Mouse (Mus musculus) heart, embryonic 14.5 days (tissue): ENCODE data around the gene Polr3gl. TPM values are rescaled to one million over a fixed set of nuclear protein-coding genes. Genes with fewer than 3 reads are reported as not detected.
"Not testable (repeated sequence)": the region's sequence is repeated elsewhere in the genome, so short reads cannot be mapped to it uniquely, and the experiment has no call there.

Experiments used
- ATAC-seq: fragments of 200-750 bp; cut with Nextera tagmentation; 2 replicates; pipeline ENCODE4 v1.8.0; 2017; ENCODE audit warnings: low read depth, moderate TSS enrichment; ENCODE audit not compliant: insufficient number of reproducible peaks, insufficient read depth, low FRiP score
- H3K27ac ChIP-seq, 2 experiments: fragments of 200-500 bp in 1 of 2; fragments of 300-500 bp in 1 of 2; sonication (generic) in 1 of 2; replicated peaks in 1 of 2; 2 replicates each; pipeline ENCODE4 v1.5.1; 2012 to 2014; ENCODE audit warnings: low read depth in 2 of 2, low read length in 2 of 2, control low read depth in 1 of 2, mild to moderate bottlenecking in 1 of 2, mixed read lengths in 1 of 2; ENCODE audit not compliant: control insufficient read depth in 1 of 2, insufficient read depth in 1 of 2
- H3K27me3 ChIP-seq: fragments of 300-500 bp; sonication (generic); 2 replicates; pipeline ENCODE4 v1.6.1; 2014; ENCODE audit warnings: mild to moderate bottlenecking, low read length, control low read depth; ENCODE audit not compliant: control insufficient read depth, insufficient read depth
- H3K36me3 ChIP-seq: fragments of 300-500 bp; sonication (generic); 2 replicates; pipeline ENCODE4 v1.6.1; 2014; ENCODE audit warnings: mild to moderate bottlenecking, control low read depth, low read length, mixed read lengths; ENCODE audit not compliant: control insufficient read depth, insufficient read depth
- H3K4me1 ChIP-seq, 2 experiments: fragments of 200-500 bp in 1 of 2; fragments of 300-500 bp in 1 of 2; sonication (generic) in 1 of 2; 2 replicates each; pipeline ENCODE4 v1.6.1; 2012 to 2014; ENCODE audit warnings: low read length in 2 of 2, control low read depth in 1 of 2, mixed read lengths in 1 of 2; ENCODE audit not compliant: control insufficient read depth in 2 of 2, insufficient read depth in 2 of 2
- H3K4me2 ChIP-seq: fragments of 300-500 bp; sonication (generic); 2 replicates; pipeline ENCODE4 v1.6.1; 2014; ENCODE audit warnings: mild to moderate bottlenecking, low read length
- H3K4me3 ChIP-seq, 2 experiments: fragments of 200-500 bp in 1 of 2; fragments of 300-500 bp in 1 of 2; sonication (generic) in 1 of 2; 2 replicates each; pipeline ENCODE4 v1.5.1; 2012 to 2014; ENCODE audit warnings: low read length in 2 of 2, mild to moderate bottlenecking in 2 of 2, control low read depth in 1 of 2, low read depth in 1 of 2, moderate library complexity in 1 of 2; ENCODE audit not compliant: control insufficient read depth in 1 of 2, insufficient read depth in 1 of 2
- H3K9ac ChIP-seq: fragments of 300-500 bp; sonication (generic); 2 replicates; pipeline ENCODE4 v1.6.1; 2014; ENCODE audit warnings: mild to moderate bottlenecking, low read length
- H3K9me3 ChIP-seq: fragments of 300-500 bp; sonication (generic); 2 replicates; pipeline ENCODE4 v1.6.1; 2016; ENCODE audit warnings: low read length, control low read depth; ENCODE audit not compliant: control insufficient read depth
- WGBS: fragments of 180-500 bp; shearing (Covaris S2); extraction: QIAGEN DNeasy Blood & Tissue Kit; methylation state at CpG from one replicate; pipeline ENCODE4 v1.1.7; 2014; 5-methylcytosine and 5-hydroxymethylcytosine counted together
- polyA plus RNA-seq: library from polyadenylated mRNA; unstranded; fragments of >200 nt; fragmentation: Nextera tagmentation; extraction: Ambion mirVana; gene quantifications from 2 replicates; pipeline ENCODE4 v1.2.1, GENCODE M21; 2014

Gene Polr3gl
- polyA plus RNA-seq, 1 experiment from 2014 or later: 28.7 TPM

DNA sequence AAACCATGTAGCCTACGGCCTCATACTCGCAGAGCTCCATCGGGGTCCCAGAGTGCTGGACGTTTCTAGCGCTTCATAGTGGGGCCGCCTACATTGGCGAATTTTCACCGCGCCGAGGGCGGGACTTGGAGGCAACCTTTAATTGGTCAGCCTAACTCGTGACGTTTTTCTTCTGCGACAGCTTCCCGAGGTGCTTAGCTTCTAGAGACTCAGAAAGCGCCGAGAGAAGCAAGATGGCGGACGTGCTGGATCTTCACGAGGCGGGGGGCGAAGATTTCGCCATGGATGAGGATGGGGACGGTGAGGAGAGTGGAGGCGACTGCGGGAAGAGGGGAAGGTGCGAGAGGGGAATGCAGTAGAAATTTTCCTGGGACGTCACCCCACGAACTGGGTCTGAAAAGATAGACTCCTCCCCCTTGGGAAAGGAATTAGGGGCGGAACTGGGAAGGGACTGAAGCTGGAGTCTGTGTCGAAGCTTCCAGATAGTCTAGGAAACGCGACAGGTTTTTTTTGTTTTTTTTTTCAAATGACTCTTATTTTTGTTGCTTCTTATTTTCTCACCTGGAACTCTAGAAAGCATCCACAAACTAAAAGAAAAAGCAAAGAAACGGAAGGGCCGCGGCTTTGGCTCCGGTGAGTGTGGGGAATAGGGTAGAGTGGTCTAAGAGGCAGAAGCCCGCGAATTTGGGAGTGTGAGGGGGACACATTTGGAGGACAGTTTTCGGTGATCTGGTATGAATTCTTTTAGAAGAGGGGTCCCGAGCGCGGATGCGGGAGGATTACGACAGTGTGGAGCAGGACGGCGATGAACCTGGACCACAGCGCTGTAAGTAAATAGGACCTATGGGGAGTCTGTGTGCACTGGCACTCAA lies 36.0 kb upstream of the Polr3gl start, which contains the start of gene Rbm8a:
TSS of gene Rbm8a (plus strand) at position 205 of the 872 bp plus-strand sequence.
- H3K36me3 ChIP-seq: peaks cover 48% of the 10 kb centered on the region
- ATAC-seq: peak; percentile 90
- no peaks in the 10 kb centered on the region for H3K27me3 ChIP-seq

GRCm38 (mm10) chr3:96623201-96623600 lies 29.2 kb upstream of the Polr3gl start:
- Histone ChIP-seq H3K4me3 (no peak overlapping the region), H3K4me2 (no peak overlapping the region), H3K27me3 (no peaks in the 10 kb centered on the region), H3K27ac (no peak overlapping the region), H3K36me3 (peaks cover 74% of the 10 kb centered on the region), H3K4me1 (no peaks in the 10 kb centered on the region), H3K9ac (no peak overlapping the region), H3K9me3 (no peaks in the 10 kb centered on the region)
- 86% methylated on average over 4 of the region's 4 CpGs for WGBS
- no peak for ATAC-seq

More for the DNA sequence above, 36.0 kb upstream of the Polr3gl start, which contains the start of gene Rbm8a:
- Histone ChIP-seq H3K9me3 (no peaks in the 10 kb centered on the region), H3K4me3 (peak within 1 kb of the TSS; percentile 65 to 98), H3K9ac (peak within 1 kb of the TSS; percentile 83), H3K4me2 (peak within 1 kb of the TSS; percentile 88), H3K4me1 (peaks cover 2 to 18% of the 10 kb centered on the region in 2 experiments; a peak in 3 of 4 replicates), H3K27ac (peak within 1 kb of the TSS; percentile 78 to 85; a peak in 3 of 4 replicates)
- 1% methylated on average over 48 of the region's 48 CpGs for WGBS

DNA sequence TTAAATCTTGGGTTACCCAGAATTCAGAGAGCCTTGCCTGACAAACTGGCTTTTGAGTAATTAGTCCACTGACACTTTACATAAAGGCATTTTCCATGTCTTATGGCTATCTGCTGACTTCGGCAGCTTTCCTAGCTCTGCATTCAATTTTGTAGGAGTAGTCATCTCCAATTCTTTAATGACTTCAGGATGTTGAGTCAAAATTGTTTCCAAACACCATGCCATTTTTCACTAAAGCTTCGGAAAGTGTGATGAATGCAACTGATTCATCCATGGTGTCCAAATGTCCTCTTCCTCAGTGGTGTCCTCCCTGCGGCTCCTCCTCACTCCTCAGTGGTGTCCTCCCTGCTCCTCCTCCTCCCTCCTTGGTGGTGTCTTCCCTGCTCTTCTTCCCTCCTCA lies 24.0 kb upstream of the Polr3gl start:
- peaks cover 80% of the 10 kb centered on the region for H3K36me3 ChIP-seq
- H3K9ac ChIP-seq: no peak overlapping the region

DNA sequence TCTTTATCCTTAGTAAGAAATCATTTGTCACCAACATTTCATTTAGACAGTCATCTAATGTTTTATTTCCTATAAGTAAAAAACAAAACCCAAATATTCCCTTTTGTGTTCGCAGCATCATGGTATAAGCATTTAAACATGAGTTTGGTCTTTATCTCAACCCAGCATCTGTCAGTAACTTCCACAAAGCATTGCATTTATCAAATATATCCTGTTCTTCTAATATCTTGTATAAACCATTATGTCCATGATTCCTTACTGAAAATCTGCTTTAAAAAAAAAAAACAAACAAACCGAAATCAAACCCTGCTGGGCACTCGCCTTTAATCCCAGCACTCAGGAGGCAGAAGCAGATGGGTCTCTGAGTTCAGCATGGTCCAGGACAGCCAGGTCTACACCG lies 12.6 kb upstream of the Polr3gl start:
- Histone ChIP-seq H3K36me3 (peaks cover 25% of the 10 kb centered on the region), H3K4me2 (no peak overlapping the region), H3K27ac (no peak overlapping the region), H3K9ac (no peak overlapping the region), H3K4me1 (peaks cover 5 to 35% of the 10 kb centered on the region in 2 experiments), H3K4me3 (no peak overlapping the region), H3K27me3 (no peaks in the 10 kb centered on the region), H3K9me3 (no peaks in the 10 kb centered on the region)
- ATAC-seq: no peak
- WGBS: 91% methylated on average over 4 of the region's 4 CpGs

More for the DNA sequence above, 24.0 kb upstream of the Polr3gl start:
- H3K9me3 ChIP-seq: no peaks in the 10 kb centered on the region
- 90% methylated on average over 3 of the region's 3 CpGs for whole genome bisulfite sequencing
- H3K4me2 ChIP-seq: no peak overlapping the region
- no peak overlapping the region for H3K4me3 ChIP-seq
- H3K4me1 ChIP-seq: no peaks in the 10 kb centered on the region
- H3K27ac ChIP-seq: no peak overlapping the region
- ATAC-seq: no peak
- H3K27me3 ChIP-seq: no peaks in the 10 kb centered on the region

DNA sequence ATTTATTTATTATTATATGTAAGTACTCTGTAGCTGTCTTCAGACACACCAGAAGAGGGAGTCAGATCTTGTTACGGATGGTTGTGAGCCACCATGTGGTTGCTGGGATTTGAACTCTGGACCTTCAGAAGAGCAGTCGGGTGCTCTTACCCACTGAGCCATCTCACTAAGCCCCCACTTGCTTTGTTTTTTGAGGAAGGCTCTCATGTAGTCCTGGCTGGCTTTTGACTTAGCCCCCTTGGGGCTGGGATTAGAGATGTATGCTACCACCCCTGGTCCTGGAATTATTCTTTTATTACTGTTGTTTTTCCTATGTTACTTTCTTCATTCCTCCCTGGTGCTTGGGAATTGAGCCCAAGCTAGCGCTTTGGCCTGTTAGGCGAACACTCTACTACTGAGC lies 12.0 kb upstream of the Polr3gl start:
- H3K4me1 ChIP-seq: peaks cover 5 to 35% of the 10 kb centered on the region in 2 experiments
- H3K27me3 ChIP-seq: not testable (repeated sequence)

GRCm38 (mm10) chr3:96603311-96603710 lies 9.3 kb upstream of the Polr3gl start:
- peak overlapping the region; percentile 81 for H3K4me2 ChIP-seq
- no peaks in the 10 kb centered on the region for H3K27me3 ChIP-seq
- peaks cover 11% of the 10 kb centered on the region; the same call in 1 of the 2 replicates for H3K36me3 ChIP-seq
- H3K9me3 ChIP-seq: no peaks in the 10 kb centered on the region
- ATAC-seq: no peak
- H3K4me3 ChIP-seq: peak overlapping the region in 1 of 2 experiments; percentile 69; a peak in 1 of 4 replicates
- WGBS: 68% methylated on average over 5 of the region's 5 CpGs
- H3K27ac ChIP-seq: peak overlapping the region in 1 of 2 experiments; percentile 93; a peak in 2 of 4 replicates
- H3K4me1 ChIP-seq: peaks cover 3 to 42% of the 10 kb centered on the region in 2 experiments
- peak overlapping the region; percentile 82 for H3K9ac ChIP-seq

More for the DNA sequence above, 12.0 kb upstream of the Polr3gl start:
- not testable (repeated sequence) for H3K27ac ChIP-seq, H3K9me3 ChIP-seq, H3K4me3 ChIP-seq, H3K4me2 ChIP-seq, ATAC-seq, H3K9ac ChIP-seq
- peaks cover 19% of the 10 kb centered on the region for H3K36me3 ChIP-seq
- 93% methylated on average over 3 of the region's 4 CpGs for WGBS

DNA sequence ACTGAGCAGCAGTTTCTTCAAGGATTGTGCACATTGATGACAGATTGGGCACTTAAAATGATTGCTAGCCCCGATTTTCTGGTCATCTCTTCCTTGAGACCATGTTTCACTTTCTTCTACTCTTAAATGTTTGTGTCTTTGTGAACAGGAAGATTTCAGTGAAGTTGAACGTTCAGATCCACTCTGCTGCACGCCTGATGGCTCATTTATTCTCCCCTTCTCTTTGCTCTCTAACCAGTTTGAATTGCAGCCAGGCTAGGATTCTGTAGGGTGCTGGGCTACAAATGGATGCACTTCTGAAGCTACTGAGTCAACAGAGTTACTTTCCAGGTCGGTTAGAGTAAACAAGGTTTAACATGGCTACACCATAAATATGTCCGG lies 8.7 kb upstream of the Polr3gl start:
- 53% methylated on average over 5 of the region's 5 CpGs for WGBS
- Histone ChIP-seq H3K4me2 (peak overlapping the region; percentile 81), H3K9ac (peak overlapping the region; percentile 82), H3K27ac (peak overlapping the region; percentile 89 to 93), H3K9me3 (no peaks in the 10 kb centered on the region), H3K27me3 (no peaks in the 10 kb centered on the region), H3K4me1 (peaks cover 3 to 42% of the 10 kb centered on the region in 2 experiments), H3K36me3 (peaks cover 11% of the 10 kb centered on the region; the same call in 1 of the 2 replicates), H3K4me3 (peak overlapping the region; percentile 61 to 69)
- no peak for ATAC-seq
